Mouse (Mus musculus) liver, adult 2 months (tissue): ENCODE results near the gene Iqcg. TPM values are rescaled to one million over a fixed set of nuclear protein-coding genes. Genes with fewer than 3 reads are reported as not detected.

Source experiments
- DNase-seq: peaks from one replicate; pipeline ENCODE4 v3.0.0-alpha.2; 2011; ENCODE audit warnings: low read depth, low spot score; ENCODE audit errors: extremely low read depth
- H3K27ac ChIP-seq: fragments of 200-500 bp; replicated peaks from 2 replicates; pipeline ENCODE4 v1.5.1; 2012; ENCODE audit warnings: low read depth, mild to moderate bottlenecking, control low read depth, inconsistent platforms, low read length; ENCODE audit not compliant: insufficient read depth
- H3K27me3 ChIP-seq: fragments of 200-500 bp; 2 replicates; pipeline ENCODE4 v1.6.1; 2012; ENCODE audit warnings: mild to moderate bottlenecking, moderate library complexity, low read length, inconsistent platforms; ENCODE audit not compliant: control insufficient read depth, insufficient read depth
- H3K36me3 ChIP-seq: fragments of 200-500 bp; 2 replicates; pipeline ENCODE4 v1.6.1; 2012; ENCODE audit warnings: low read length, inconsistent platforms; ENCODE audit not compliant: control insufficient read depth, insufficient read depth
- H3K4me1 ChIP-seq: fragments of 200-500 bp; 2 replicates; pipeline ENCODE4 v1.6.1; 2011; ENCODE audit warnings: low read length; ENCODE audit not compliant: control insufficient read depth, insufficient read depth
- H3K4me3 ChIP-seq: fragments of 200-500 bp; 2 replicates; pipeline ENCODE4 v1.5.1; 2011; ENCODE audit warnings: low read depth, mild to moderate bottlenecking, control low read depth, low read length, moderate library complexity; ENCODE audit not compliant: insufficient read depth
- H3K79me2 ChIP-seq: fragments of 200-500 bp; 2 replicates; pipeline ENCODE4 v1.6.1; 2012; ENCODE audit warnings: inconsistent platforms, mild to moderate bottlenecking, low read length, moderate library complexity; ENCODE audit not compliant: control insufficient read depth, insufficient read depth
- H3K9ac ChIP-seq: fragments of 200-500 bp; 2 replicates; pipeline ENCODE4 v1.6.1; 2012; ENCODE audit warnings: low read depth, mild to moderate bottlenecking, control low read depth, inconsistent platforms, low read length
- CTCF ChIP-seq: fragments of 200-500 bp; IDR thresholded peaks from 2 replicates; pipeline ENCODE4 v1.5.1; 2011; ENCODE audit warnings: low read depth, low read length, control low read depth
- POLR2A ChIP-seq: fragments of 200-500 bp; IDR thresholded peaks from 2 replicates; pipeline ENCODE4 v1.6.1; 2011; ENCODE audit warnings: low read length, control low read depth; ENCODE audit not compliant: insufficient read depth; ENCODE audit errors: extremely low read depth
- WGBS: fragments of 180-500 bp; shearing (Covaris S2); methylation state at CpG from one replicate; pipeline ENCODE4 v1.1.7; 2018; 5-methylcytosine and 5-hydroxymethylcytosine counted together
- polyA plus RNA-seq: library from polyadenylated mRNA; depleted of rRNA; stranded (reverse); fragments of >200 nt; gene quantifications from 2 replicates; pipeline ENCODE4 v1.2.3, GENCODE M21; 2012
- total RNA-seq: library from RNA; depleted of rRNA; stranded (reverse); fragments of >200 nt; gene quantifications from 2 replicates; pipeline ENCODE4 v1.2.3, GENCODE M21; 2014

The Iqcg gene
- total and polyA plus RNA-seq, 2 experiments, result 0.55 to 1.0 TPM

DNA sequence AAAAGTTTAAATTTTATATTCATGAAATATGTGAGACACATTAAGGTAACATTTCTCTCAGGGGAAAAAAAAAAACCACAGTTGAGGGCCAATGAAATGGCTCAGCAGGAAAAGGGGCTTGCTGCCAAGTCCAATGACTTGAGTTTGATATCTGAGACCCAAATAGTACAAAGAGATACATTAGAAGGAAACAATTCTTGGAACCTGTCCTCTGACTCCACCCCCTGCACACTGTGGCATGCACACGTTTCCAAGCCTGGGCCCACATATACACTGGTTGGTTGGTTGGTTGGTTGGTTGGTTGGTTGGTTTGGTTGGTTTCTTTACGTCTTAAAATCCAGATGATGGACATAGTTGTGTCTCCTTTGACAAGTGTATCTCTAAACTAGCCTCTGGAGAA, 40.0 kb downstream of the Iqcg start:
- Histone ChIP-seq H3K79me2 (no peaks in the 10 kb centered on the region), H3K27ac (no peak overlapping the region), H3K36me3 (peaks cover 15% of the 10 kb centered on the region; the same call in 1 of the 2 replicates), H3K4me3 (no peak overlapping the region), H3K4me1 (no peaks in the 10 kb centered on the region), H3K9ac (no peak overlapping the region), H3K27me3 (no peaks in the 10 kb centered on the region)
- 93% methylated on average over 2 of the region's 2 CpGs for WGBS
- DNase-seq, result no peak
- TF ChIP-seq POLR2A (no peak), CTCF (no peak)

DNA sequence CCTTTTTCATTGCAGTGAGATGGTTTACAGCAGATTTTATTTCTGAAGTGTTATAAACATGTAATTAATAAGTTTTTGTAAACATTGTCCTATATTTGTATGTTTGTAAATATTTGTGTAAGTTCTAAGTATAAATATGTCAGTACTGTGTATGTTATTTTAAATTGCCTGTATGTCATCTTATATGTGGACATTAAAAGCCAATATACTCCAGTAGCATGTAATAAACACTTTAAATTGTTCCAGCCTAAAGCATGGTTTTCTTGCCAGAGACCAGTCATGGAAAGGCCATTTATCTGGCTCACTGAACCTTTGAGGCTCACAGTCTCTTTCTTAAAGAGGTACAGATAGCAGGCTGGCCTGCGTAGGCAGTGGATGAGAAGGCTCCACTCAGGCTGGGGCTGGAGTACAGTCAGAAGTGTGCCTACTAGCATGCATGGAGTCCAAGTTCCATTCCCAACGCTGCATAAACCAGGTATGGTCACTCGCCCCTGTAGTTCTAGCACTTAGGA, 40.6 kb downstream of the Iqcg start:
- DNase-seq, result no peak
- no peaks in the 10 kb centered on the region for H3K79me2 ChIP-seq
- WGBS, result 95% methylated on average over 3 of the region's 3 CpGs

DNA sequence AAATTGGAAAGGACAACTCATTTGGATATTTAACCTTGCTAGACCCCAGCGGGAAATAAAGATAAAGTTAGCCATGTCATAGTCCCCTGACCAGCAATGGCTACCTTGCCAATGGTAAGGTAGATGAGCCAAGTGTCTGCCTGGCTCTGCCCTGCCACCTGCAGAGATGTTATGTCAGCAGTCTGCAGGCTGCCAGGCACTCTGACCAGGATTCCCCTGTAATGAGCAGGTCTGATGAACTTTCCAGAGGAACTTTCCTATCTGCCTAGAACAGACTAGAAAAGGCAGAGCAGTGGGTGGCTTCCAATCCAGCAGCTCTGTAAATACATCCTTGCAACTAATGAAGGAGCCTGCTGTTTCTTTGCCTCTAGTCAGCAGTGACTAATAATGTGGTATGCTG, 41.1 kb downstream of the Iqcg start:
- Histone ChIP-seq H3K4me3 (no peak overlapping the region), H3K4me1 (no peaks in the 10 kb centered on the region), H3K27ac (no peak overlapping the region), H3K27me3 (no peaks in the 10 kb centered on the region), H3K79me2 (no peaks in the 10 kb centered on the region), H3K36me3 (peaks cover 16% of the 10 kb centered on the region; the same call in 1 of the 2 replicates), H3K9ac (no peak overlapping the region)
- WGBS, result 71% methylated on average over 1 of the region's 1 CpGs
- no peak for TF ChIP-seq CTCF
- TF ChIP-seq POLR2A, result no peak
- peak; percentile 36 for DNase-seq

More for the DNA sequence above, 40.6 kb downstream of the Iqcg start:
- Histone ChIP-seq H3K27ac (no peak overlapping the region), H3K9ac (no peak overlapping the region), H3K36me3 (peaks cover 15% of the 10 kb centered on the region; the same call in 1 of the 2 replicates), H3K27me3 (no peaks in the 10 kb centered on the region), H3K4me3 (no peak overlapping the region), H3K4me1 (no peaks in the 10 kb centered on the region)
- no peak for TF ChIP-seq POLR2A
- no peak for TF ChIP-seq CTCF

DNA sequence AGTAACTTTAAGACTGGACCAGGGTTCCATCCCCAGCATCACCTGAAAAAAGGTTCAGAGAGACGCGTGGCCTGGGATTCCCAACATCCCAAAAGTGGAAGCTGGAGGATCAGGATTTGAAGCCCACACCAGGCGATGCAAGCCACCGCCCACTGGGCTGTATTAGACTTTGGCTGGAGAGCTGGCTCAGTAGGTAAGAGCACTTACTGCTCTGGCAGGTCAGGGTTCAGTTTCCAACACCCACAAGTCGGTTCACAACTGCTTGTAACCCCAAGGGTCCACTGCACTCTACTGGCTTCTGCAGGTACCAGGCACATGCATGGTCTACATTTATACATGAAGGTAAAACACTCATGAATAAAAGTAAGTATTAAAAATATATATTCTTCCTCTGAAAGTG, 42.2 kb downstream of the Iqcg start:
- Histone ChIP-seq H3K4me3 (no peak overlapping the region), H3K27me3 (no peaks in the 10 kb centered on the region), H3K4me1 (no peaks in the 10 kb centered on the region), H3K79me2 (no peaks in the 10 kb centered on the region), H3K36me3 (peaks cover 18% of the 10 kb centered on the region; the same call in 1 of the 2 replicates), H3K9ac (no peak overlapping the region), H3K27ac (no peak overlapping the region)
- 87% methylated on average over 5 of the region's 5 CpGs for WGBS
- no peak for TF ChIP-seq CTCF
- TF ChIP-seq POLR2A, result no peak
- DNase-seq, result no peak

DNA sequence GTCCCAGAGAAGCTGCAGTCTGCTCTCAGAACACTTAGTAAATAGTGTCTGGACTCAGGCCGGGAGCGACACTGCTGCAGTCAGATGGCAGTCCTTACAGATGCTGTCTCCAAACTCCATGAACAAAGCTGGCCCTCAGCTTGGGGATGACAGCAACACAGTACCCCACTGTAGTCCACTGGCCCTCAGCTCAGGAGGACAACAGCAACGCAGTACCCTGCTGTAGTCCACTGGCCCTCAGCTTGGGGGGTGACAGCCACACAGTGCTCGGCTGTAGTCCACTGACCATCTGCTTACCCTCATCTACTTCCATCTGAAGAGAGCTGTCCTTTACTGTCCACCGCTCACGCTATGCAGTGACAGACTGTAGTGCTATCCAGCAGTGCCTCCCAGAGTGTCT, 45.9 kb downstream of the Iqcg start:
- Histone ChIP-seq H3K27ac (no peak overlapping the region), H3K4me1 (no peaks in the 10 kb centered on the region), H3K79me2 (no peaks in the 10 kb centered on the region), H3K27me3 (no peaks in the 10 kb centered on the region), H3K36me3 (peaks cover 20% of the 10 kb centered on the region; the same call in 1 of the 2 replicates), H3K4me3 (no peak overlapping the region), H3K9ac (no peak overlapping the region)
- TF ChIP-seq POLR2A (no peak), CTCF (no peak)
- WGBS, result 95% methylated on average over 6 of the region's 6 CpGs
- DNase-seq, result no peak

DNA sequence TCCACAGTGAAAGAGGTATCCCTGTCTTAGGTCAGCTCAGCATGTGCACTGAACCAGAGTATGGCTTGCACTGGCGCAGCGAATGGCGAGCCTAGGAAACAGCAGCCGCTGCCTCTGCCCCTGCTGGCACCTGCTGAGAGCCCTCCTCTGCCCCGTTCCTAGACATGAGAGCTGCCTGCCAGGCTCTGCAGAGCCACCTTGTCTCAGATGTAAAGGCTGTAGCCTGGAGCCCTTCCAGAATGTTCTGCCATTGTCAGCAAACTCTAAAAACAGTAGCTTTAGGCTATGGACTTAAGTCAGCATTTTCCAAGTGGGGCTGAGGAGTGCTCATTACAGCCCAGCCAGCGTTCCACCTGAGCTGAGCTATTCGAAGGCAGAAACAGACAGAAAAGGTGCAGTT, 48.6 kb downstream of the Iqcg start:
- H3K4me3 ChIP-seq, result no peak overlapping the region
- no peak overlapping the region for H3K27ac ChIP-seq
- WGBS, result 91% methylated on average over 7 of the region's 7 CpGs
- no peaks in the 10 kb centered on the region for H3K79me2 ChIP-seq
- TF ChIP-seq CTCF (no peak), POLR2A (no peak)
- H3K9ac ChIP-seq, result no peak overlapping the region
- H3K36me3 ChIP-seq, result peaks cover 9% of the 10 kb centered on the region; the same call in 1 of the 2 replicates
- DNase-seq, result no peak
- H3K4me1 ChIP-seq, result no peaks in the 10 kb centered on the region
- H3K27me3 ChIP-seq, result no peaks in the 10 kb centered on the region
